ENCODE assay signal across 31 mouse cellular contexts in the genomic region with DNA sequence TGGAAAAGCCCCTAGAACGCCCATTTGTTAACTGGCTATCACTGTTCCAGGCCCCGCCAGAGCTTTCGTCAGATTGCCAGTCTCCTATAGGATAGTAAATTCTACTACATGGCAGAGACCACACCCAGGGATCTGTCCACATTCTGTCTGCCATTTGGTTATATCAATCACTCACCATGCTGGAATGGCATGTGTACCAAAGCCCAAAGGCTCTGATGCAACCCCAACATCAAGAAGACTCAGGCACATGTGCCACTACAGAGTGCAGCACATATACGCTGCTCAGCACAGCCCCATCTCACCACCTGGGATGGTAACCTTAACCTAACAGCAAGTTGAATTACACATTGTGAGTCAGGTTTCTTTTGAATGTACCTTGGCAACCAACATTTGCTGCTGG.
"Had no signal": no experiment of that assay in that cellular context is flagged by ENCODE, and none has a peak within 500 bp of the region (broad histone marks: within the 10 kb centered on the region; RNA-seq: fewer than 3 reads in every experiment).

No protein-coding gene starts in this region.

- ATAC-seq: liver, embryonic 12.5 days; liver, postnatal 0 days; lung, postnatal 0 days; midbrain, embryonic 13.5 days; midbrain, embryonic 16.5 days had no signal

- DNase-seq: left cerebral cortex, postnatal 4 days; liver; liver, embryonic 13.5 days; liver, postnatal 0 days; lung, adult 18-20 months; lung, adult 2 months; lung, embryonic 14.5 days; lung, postnatal 10 days; lung, postnatal 14 days; lung, postnatal 36 days; lung, postnatal 4 days; midbrain, embryonic 14.5 days had no signal

- H3K9ac ChIP-seq: limb, embryonic 12.5 days; limb, embryonic 13.5 days; limb, embryonic 15.5 days; liver, embryonic 12.5 days; liver, embryonic 13.5 days; liver, embryonic 14.5 days; liver, embryonic 15.5 days; liver, postnatal 0 days; lung, embryonic 14.5 days; lung, embryonic 15.5 days; midbrain, embryonic 12.5 days; midbrain, embryonic 13.5 days; neural tube, embryonic 12.5 days had no signal

- H3K27ac ChIP-seq: left cerebral cortex, adult 2 months; limb, embryonic 10.5 days; limb, embryonic 12.5 days; limb, embryonic 13.5 days; limb, embryonic 15.5 days; liver, embryonic 12.5 days; liver, embryonic 13.5 days; liver, embryonic 14.5 days; liver, embryonic 15.5 days; lung, embryonic 15.5 days; macrophage; midbrain, embryonic 10.5 days; midbrain, embryonic 12.5 days; midbrain, embryonic 13.5 days; neural tube, embryonic 12.5 days had no signal

- H3K4me3 ChIP-seq: left cerebral cortex, adult 2 months; limb, embryonic 10.5 days; limb, embryonic 12.5 days; limb, embryonic 13.5 days; limb, embryonic 15.5 days; liver, embryonic 12.5 days; liver, embryonic 13.5 days; liver, embryonic 15.5 days; lung, embryonic 15.5 days; megakaryocyte, embryonic 14.5 days; midbrain, embryonic 10.5 days; midbrain, embryonic 12.5 days; midbrain, embryonic 13.5 days; neural tube, embryonic 12.5 days had no signal

- H3K4me1 ChIP-seq: limb, embryonic 12.5 days; limb, embryonic 13.5 days; limb, embryonic 15.5 days; lung, embryonic 15.5 days; midbrain, embryonic 10.5 days; midbrain, embryonic 12.5 days; midbrain, embryonic 13.5 days; neural tube, embryonic 12.5 days had no signal

- H3K27me3 ChIP-seq: limb, embryonic 12.5 days; limb, embryonic 13.5 days; limb, embryonic 15.5 days; liver, embryonic 12.5 days; liver, embryonic 13.5 days; liver, embryonic 15.5 days; lung, embryonic 15.5 days; megakaryocyte, embryonic 14.5 days; midbrain, embryonic 12.5 days; midbrain, embryonic 13.5 days; neural tube, embryonic 12.5 days had no signal

- H3K4me2 ChIP-seq: limb, embryonic 12.5 days; limb, embryonic 13.5 days; limb, embryonic 15.5 days; liver, embryonic 11.5 days; liver, embryonic 12.5 days; liver, embryonic 13.5 days; liver, embryonic 15.5 days; lung, embryonic 14.5 days; lung, embryonic 15.5 days; midbrain, embryonic 11.5 days; midbrain, embryonic 12.5 days; midbrain, embryonic 13.5 days; neural tube, embryonic 12.5 days had no signal

- H3K36me3 ChIP-seq: limb, embryonic 10.5 days; liver, embryonic 15.5 days; midbrain, embryonic 10.5 days; midbrain, embryonic 12.5 days; neural tube, embryonic 12.5 days had no signal

- H3K9me3 ChIP-seq: limb, embryonic 10.5 days; limb, embryonic 12.5 days; limb, embryonic 15.5 days; liver, embryonic 12.5 days; liver, embryonic 13.5 days; liver, embryonic 15.5 days; lung, embryonic 15.5 days; megakaryocyte, embryonic 14.5 days; midbrain, embryonic 10.5 days; midbrain, embryonic 12.5 days; midbrain, embryonic 13.5 days; neural tube, embryonic 12.5 days had no signal
